Mouse (Mus musculus): Measurements from ENCODE around the gene Col13a1.

The Col13a1 gene

GRCm38 (mm10) chr10:61968003-61968553 lies 10.8 kb downstream of the Col13a1 start:
- no peak for DNase-seq (ENCODE audit: low spot score)

GRCm38 (mm10) chr10:61967207-61967606 lies 11.7 kb downstream of the Col13a1 start:
- no peak for DNase-seq (ENCODE audit: low spot score)

- DNase-seq (ENCODE audit: low spot score), result no peak
These were observed 13.5 kb downstream of the Col13a1 start for GRCm38 (mm10) chr10:61965386-61965841.

- no peak for DNase-seq (ENCODE audit: low spot score)
These were observed 22.2 kb downstream of the Col13a1 start for GRCm38 (mm10) chr10:61956718-61957117.

- no peak for DNase-seq (ENCODE audit: low spot score)
These were observed 25.0 kb downstream of the Col13a1 start for GRCm38 (mm10) chr10:61953916-61954315.

GRCm38 (mm10) chr10:61949542-61949941 lies 29.4 kb downstream of the Col13a1 start:
- DNase-seq (ENCODE audit: low spot score), result peak; percentile 15

- no peak for DNase-seq (ENCODE audit: low spot score)
These were observed 34.5 kb downstream of the Col13a1 start for GRCm38 (mm10) chr10:61944386-61944785.

- no peak for DNase-seq (ENCODE audit: low spot score)
These were observed 35.4 kb downstream of the Col13a1 start for GRCm38 (mm10) chr10:61943480-61943879.

- DNase-seq (ENCODE audit: low spot score), result no peak
These were observed 36.2 kb downstream of the Col13a1 start for GRCm38 (mm10) chr10:61942719-61943118.

- DNase-seq (ENCODE audit: low spot score), result no peak
These were observed 42.4 kb downstream of the Col13a1 start for GRCm38 (mm10) chr10:61936211-61937121.

GRCm38 (mm10) chr10:61931678-61932077 lies 47.2 kb downstream of the Col13a1 start:
- DNase-seq (ENCODE audit: low spot score), result no peak

- no peak for DNase-seq (ENCODE audit: low spot score)
These were observed 49.0 kb downstream of the Col13a1 start for GRCm38 (mm10) chr10:61929901-61930300.

- DNase-seq (ENCODE audit: low spot score), result no peak
These were observed 49.9 kb downstream of the Col13a1 start for GRCm38 (mm10) chr10:61928725-61929651.

- no peak for DNase-seq (ENCODE audit: low spot score)
These were observed 53.2 kb downstream of the Col13a1 start for GRCm38 (mm10) chr10:61925691-61926090.

- no peak for DNase-seq (ENCODE audit: low spot score)
These were observed 58.1 kb downstream of the Col13a1 start for GRCm38 (mm10) chr10:61920655-61921365.

- DNase-seq (ENCODE audit: low spot score), result no peak
These were observed 58.8 kb downstream of the Col13a1 start for GRCm38 (mm10) chr10:61919924-61920654.

GRCm38 (mm10) chr10:61919496-61919895 lies 59.4 kb downstream of the Col13a1 start:
- no peak for DNase-seq (ENCODE audit: low spot score)

GRCm38 (mm10) chr10:61917066-61917465 lies 61.8 kb downstream of the Col13a1 start:
- no peak for DNase-seq (ENCODE audit: low spot score)

GRCm38 (mm10) chr10:61911770-61912169 lies 67.1 kb downstream of the Col13a1 start:
- DNase-seq (ENCODE audit: low spot score), result no peak

- DNase-seq (ENCODE audit: low spot score), result no peak
These were observed 69.9 kb downstream of the Col13a1 start for GRCm38 (mm10) chr10:61909004-61909403.

GRCm38 (mm10) chr10:61906226-61906625 lies 72.7 kb downstream of the Col13a1 start:
- DNase-seq (ENCODE audit: low spot score), result no peak

All from layer of hippocampus, adult 9-10 months (tissue).